Mouse (Mus musculus) myocyte (in vitro differentiated cells): Measurements from ENCODE around the gene Acbd4.

ENCODE experiments used
- CEBPB ChIP-seq: IDR thresholded peaks from 2 replicates; pipeline ENCODE4 v1.6.1; 2011; ENCODE audit warnings: mild to moderate bottlenecking, moderate library complexity; ENCODE audit not compliant: poor library complexity, insufficient read depth, severe bottlenecking
- E2F4 ChIP-seq: IDR thresholded peaks from one replicate; pipeline ENCODE4 v1.6.1; 2011; ENCODE audit warnings: mild to moderate bottlenecking, control low read depth, moderate library complexity; ENCODE audit not compliant: insufficient read depth
- MYOD1 ChIP-seq, 3 experiments: IDR thresholded peaks; one replicate each; pipeline ENCODE4 v1.6.1; 2011; ENCODE audit warnings: control low read depth in 2 of 3, low read depth in 2 of 3, mild to moderate bottlenecking in 2 of 3, moderate library complexity in 1 of 3; ENCODE audit not compliant: insufficient read length in 2 of 3, control insufficient read depth in 1 of 3
- MYOG ChIP-seq, 3 experiments: IDR thresholded peaks; one replicate each; pipeline ENCODE4 v1.6.1; 2011; ENCODE audit warnings: control low read depth in 2 of 3, low read depth in 2 of 3, mild to moderate bottlenecking in 2 of 3; ENCODE audit not compliant: insufficient read length in 2 of 3, control insufficient read depth in 1 of 3, insufficient read depth in 1 of 3
- POLR2A ChIP-seq: IDR thresholded peaks from one replicate; pipeline ENCODE4 v1.6.1; 2011; ENCODE audit warnings: low read depth, mild to moderate bottlenecking, control low read depth, moderate library complexity; ENCODE audit not compliant: insufficient read length
- POLR2AphosphoS2 ChIP-seq: IDR thresholded peaks from one replicate; pipeline ENCODE4 v1.6.1; 2011; ENCODE audit warnings: low read depth, control low read depth; ENCODE audit not compliant: insufficient read length
- REST ChIP-seq: IDR thresholded peaks from one replicate; pipeline ENCODE4 v1.6.1; 2011; ENCODE audit warnings: mild to moderate bottlenecking, control low read depth, moderate library complexity; ENCODE audit not compliant: insufficient read depth, insufficient read length
- SRF ChIP-seq: IDR thresholded peaks from one replicate; pipeline ENCODE4 v1.6.1; 2011; ENCODE audit warnings: low read depth; ENCODE audit not compliant: control insufficient read depth, insufficient read length
- TCF12 ChIP-seq: IDR thresholded peaks from one replicate; pipeline ENCODE4 v1.6.1; 2011; ENCODE audit warnings: mild to moderate bottlenecking, control low read depth; ENCODE audit not compliant: poor library complexity, insufficient read depth, severe bottlenecking
- USF1 ChIP-seq: IDR thresholded peaks from one replicate; pipeline ENCODE4 v1.6.1; 2011; ENCODE audit warnings: low read depth, mild to moderate bottlenecking, control low read depth, moderate library complexity

- no peak for TF ChIP-seq REST
- no peak for TF ChIP-seq E2F4
- TF ChIP-seq POLR2A = no peak
- no peak for TF ChIP-seq USF1
- TF ChIP-seq CEBPB = no peak
- TF ChIP-seq MYOD1 (IDR thresholded peaks at IDR 0.05; ENCODE audit: control insufficient read depth in 1 of 3, insufficient read length in 2 of 3, low read depth in 2 of 3) = no peak
- no peak for TF ChIP-seq TCF12
- TF ChIP-seq POLR2AphosphoS2 = no peak
- TF ChIP-seq MYOG (IDR thresholded peaks at IDR 0.05; ENCODE audit: control insufficient read depth in 1 of 3, insufficient read depth in 1 of 3, insufficient read length in 2 of 3, low read depth in 2 of 3) = no peak
- TF ChIP-seq SRF = no peak
These were observed 2.1 kb downstream of the Acbd4 start for GRCm38 (mm10) chr11:103103621-103104020.
